Mouse (Mus musculus): ENCODE results near the gene Fignl2.

Fignl2 gene

DNA sequence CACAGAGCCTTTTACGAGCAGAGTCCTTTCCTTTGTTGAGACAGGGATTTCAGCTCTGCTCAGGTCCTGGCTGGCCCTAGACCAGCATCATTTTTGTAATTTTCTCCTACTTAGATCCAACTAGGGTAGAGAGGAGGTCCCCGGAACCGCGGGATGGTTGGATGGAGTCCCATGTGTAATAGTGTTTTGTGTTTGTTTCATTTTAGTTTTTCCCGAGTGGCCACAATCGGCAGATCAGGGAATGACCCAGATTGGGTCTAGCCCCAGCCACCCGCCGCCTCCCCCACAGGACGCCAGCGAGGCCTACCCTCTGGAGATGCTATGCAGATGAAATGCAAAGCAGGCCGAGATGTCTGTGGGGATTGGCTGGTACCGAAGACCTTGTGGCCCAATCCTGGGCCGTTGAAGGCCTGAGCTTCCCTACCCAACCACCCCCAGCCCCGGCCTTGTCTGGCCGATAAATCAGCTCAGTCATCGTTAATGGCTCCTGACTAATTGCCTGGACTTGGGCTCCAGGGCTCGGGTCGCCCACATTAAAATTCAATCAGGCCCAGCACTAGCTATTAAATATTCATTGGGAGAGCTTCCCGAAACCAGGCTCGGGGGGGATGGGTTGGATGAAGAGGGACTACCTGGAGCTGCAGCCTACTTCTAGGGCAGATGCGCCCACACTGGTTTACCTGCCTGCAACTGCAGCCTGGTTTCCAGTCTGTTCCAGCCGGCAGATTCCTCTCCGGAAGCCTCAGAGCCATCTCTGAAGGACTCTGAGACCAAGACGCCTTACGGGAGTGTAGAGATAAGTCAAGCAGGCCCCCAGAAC lies 14.7 kb upstream of the Fignl2 start:
- peak; percentile 76 for DNase-seq (ENCODE audit: low spot score)

DNA sequence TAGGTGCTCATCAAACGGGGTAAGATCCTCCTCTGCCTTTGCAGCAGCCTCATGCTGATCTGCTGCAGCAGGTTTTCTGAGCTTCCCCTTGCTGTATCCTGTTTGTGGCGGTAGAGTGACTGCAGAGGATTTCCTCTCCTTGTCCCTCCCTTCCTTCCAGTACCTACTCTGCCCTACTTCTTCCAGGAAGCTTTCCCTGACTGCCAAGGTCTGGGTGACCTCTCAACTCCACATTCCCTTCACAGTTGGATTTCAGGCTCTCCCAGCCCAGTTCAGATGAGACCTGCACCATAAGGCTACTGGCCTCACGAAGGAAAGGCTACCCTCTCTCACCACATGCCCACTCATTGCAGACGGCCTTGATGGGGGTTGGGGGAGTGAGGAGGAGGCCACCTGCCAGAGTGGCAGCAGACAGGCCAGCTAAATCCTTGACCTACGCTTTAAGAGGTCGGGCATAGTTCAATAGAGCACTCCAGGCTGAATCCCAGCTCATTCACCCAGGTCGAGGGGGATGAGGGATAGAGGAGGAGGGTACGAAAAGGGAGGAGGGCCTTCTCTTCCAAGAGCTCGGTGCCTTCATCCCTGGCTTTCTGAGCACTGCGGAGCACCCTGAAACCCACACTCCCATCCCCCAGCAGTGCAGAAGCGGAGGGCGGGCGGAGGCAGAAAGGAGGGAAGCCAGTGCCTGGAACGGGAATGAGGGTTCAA lies 13.9 kb upstream of the Fignl2 start:
- DNase-seq (ENCODE audit: low spot score), result no peak

DNA sequence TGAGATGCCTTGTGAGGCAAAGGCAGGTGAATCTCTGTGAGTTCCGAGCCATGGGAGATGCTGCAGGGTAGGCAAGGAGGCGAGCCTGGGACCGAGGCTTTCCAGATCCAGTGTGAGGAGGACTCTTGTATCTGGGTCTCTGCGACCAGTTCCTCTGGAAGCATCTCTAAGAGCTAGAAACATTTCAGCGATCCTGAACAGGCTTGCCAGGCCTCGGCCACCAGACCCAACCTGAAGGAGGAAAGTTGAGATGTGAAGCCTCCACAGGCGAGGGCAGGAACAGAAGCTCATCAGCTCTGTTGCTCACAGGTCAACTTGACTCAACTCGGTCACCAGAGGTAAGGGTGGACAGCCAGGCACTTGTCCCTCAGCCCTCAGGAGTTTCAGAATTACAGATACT lies 13.2 kb upstream of the Fignl2 start:
- no peak for DNase-seq (ENCODE audit: low spot score)

- no peak for DNase-seq (ENCODE audit: low spot score)
Measured at GRCm38 (mm10) chr15:101088291-101088690, 9.9 kb upstream of the Fignl2 start.

DNA sequence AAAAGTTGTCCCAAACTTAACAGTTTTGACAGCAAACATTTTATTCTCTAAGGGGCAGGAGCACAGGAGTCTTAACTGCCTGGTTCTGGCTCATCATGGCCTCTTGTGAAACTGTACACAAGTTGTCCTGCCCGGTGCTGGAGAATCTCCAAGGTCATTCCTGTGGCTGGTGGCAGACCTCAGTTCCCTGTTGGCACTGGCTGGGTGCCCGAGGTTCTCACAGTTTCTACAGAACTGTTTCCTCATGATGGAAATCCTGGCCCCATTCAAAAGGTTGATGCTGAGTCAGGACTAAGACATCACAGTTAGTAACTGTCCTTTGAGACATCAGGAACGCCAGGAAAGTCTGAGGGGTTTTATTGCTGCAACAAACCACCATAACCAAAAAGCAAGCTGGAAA lies 8.6 kb upstream of the Fignl2 start:
- no peak for DNase-seq (ENCODE audit: low spot score)

GRCm38 (mm10) chr15:101086451-101086850 lies 8.1 kb upstream of the Fignl2 start:
- no peak for DNase-seq (ENCODE audit: low spot score)

- no peak for DNase-seq (ENCODE audit: low spot score)
Measured at GRCm38 (mm10) chr15:101084499-101084898, 6.1 kb upstream of the Fignl2 start.

DNA sequence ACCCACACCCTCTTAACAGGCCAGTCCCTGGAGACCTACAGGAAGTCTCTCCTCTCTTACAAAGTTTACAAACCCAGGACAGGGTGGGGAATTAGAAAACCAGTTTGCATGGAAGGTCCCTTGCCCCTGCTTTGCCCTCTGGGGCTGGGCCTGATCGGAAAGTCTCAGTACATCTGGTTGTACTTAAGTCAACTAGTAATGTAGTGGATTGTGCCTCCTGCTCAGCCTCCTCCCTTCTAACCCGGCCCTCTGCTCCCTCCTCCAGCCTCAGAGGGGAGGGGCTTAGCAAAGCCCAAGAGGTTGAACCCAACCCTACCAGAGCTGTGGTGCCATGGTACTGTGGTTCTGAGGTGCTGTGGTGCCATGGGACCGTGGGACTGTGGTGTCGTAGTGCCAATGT lies 3.9 kb upstream of the Fignl2 start:
- no peak for DNase-seq (ENCODE audit: low spot score)

- no peak for DNase-seq (ENCODE audit: low spot score)
Measured at GRCm38 (mm10) chr15:101081035-101081548, 2.7 kb upstream of the Fignl2 start.

DNA sequence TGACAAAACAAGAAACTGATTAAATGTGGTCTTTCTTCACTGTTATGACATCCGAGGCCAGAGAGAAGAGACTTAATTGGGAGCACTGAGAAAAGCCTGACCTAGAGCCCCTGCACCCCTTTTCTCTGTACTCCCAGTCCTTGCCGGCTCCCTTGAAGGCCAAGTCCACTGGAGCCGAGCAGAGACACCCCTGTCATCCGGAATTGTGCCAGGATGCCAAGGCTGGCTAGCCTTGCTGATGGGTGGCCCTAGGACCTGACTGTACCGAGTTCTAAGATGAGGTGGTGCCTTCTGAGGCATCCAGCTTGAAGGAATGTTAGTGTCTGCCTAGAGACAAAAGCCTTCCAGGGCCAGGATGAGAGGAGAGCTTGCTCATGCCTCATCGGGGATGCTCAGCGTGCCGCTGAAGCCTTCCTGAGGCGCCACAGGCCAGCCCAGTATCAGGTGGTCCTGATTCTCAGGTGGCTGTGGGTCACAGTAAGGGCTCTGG lies 1.7 kb upstream of the Fignl2 start:
- no peak for DNase-seq (ENCODE audit: low spot score)

GRCm38 (mm10) chr15:101078731-101079156 lies 377 bp upstream of the Fignl2 start:
- peak; percentile 95 for DNase-seq (ENCODE audit: low spot score)

DNA sequence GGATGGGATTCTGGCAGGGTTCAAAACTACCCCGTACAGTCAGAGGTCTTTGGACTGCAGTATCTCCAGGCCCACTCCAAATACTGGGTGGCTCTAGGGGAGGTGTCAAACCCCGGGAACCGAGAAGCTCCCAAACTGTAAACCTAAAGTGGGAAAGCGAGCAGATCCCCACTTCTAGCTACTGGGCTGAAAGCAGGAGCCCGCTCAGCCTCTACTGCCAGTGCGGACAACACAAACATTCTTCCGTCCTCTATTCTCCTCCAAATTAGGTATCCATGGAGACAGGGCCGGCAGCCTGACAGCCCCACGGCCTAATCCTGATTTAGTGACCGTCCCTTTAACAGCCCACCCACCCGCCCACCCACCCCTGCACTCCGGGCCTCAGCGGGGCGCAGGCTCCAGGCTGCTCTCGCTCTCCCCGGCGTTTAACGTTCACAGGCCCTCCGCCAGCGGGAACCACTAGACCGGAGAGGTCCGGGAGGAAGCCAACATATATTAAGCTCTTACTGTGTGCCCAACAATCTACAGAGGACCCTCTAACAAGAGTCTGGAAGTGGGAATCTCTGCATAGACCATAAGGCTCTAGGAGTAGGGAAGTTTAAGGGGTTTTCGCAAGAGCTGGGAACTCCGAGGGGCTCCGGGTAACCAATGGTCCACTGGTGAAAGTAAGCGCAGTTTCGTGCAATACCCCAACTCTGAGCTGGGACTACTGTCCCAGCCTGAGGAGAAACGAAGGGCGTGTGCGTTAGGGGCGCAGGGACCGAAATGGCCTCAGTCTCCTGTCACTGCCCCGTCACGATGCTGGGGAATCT lies 1.2 kb downstream of the Fignl2 start:
- DNase-seq (ENCODE audit: low spot score), result peak; percentile 37

DNA sequence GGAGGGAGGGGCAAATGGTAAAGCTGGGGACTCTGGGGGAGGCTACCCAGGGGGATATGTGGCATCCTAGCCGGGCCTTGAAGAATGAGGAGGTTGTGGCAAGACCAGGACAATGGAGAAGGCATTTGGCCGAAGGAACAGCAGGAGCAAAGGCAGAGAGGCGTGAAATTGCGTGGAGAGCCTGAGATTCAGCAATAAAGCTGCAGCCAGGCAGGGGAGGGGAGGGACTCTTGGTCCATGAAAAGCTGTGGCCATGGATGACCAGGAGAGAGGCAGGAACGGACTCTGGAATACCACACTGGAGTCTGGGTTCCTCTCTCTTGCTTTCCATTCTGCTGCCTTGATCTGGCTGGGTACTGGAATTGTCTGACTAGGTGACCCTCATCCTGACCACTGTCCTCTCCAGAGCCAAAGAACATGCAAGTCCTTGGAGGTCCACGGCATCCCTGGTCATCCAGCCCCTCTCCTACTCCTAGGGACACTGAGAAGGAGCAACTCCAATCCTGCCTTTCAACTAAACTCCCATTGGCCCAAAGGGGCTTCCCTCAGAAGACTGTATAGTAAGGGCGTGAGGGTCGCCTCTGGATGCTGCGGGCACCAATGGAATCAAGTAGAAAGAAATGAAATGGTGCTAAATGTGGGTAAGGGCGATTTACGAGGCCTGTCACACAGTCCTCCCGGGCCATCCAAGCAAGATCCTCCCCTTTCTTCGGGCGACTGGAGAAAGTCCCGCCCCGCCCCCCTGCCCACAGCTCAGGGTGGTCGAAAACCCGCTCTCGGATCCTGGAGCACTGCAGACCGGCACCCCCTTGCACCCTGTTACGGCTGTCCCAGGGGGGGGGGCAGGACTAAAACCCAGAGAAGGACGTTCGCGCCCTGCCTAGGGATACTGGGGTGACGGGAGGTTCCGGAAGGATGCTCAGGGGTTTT lies 2.0 kb downstream of the Fignl2 start:
- no peak for DNase-seq (ENCODE audit: low spot score)

GRCm38 (mm10) chr15:101075656-101076055 lies 2.7 kb downstream of the Fignl2 start:
- DNase-seq (ENCODE audit: low spot score), result peak; percentile 72

DNA sequence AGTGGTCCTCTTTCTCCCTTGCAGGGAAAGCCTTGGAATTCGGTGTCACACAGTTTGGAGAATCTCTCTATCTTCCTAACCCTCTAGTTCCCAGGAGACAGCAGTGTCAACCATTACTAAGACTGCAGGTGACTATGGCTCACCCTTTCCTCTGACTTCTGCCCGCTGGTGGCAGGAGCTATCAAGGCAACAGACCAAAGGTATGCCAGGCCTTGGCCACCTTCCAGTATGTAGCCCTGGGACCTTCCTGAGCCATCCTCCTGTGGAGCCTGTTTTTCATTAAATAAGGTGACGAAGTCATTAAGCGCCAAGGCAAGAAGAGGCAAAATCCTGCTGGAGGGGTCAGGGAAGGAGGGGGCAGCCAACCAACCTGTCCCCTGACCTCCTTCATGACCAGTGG lies 3.2 kb downstream of the Fignl2 start:
- no peak for DNase-seq (ENCODE audit: low spot score)

DNA sequence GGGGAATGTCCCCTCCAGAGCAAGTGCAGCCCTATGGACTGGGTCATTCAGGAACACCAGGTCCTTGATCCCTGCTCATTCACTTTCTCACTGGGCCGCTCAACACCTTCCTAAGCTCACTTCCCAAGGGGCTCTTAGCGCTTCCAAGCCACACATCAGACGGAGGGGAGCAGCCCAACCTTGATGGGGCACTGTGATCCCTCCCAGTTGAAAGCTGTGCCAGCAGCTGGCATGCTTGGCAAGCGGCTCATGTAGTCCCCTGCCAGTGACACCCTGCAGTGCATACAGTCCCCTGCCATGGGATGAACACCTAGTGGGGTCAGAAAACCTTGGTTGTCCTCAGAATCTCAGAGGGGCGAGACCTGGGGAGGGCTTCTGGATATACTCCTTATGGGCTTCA lies 4.3 kb downstream of the Fignl2 start:
- no peak for DNase-seq (ENCODE audit: low spot score)

DNA sequence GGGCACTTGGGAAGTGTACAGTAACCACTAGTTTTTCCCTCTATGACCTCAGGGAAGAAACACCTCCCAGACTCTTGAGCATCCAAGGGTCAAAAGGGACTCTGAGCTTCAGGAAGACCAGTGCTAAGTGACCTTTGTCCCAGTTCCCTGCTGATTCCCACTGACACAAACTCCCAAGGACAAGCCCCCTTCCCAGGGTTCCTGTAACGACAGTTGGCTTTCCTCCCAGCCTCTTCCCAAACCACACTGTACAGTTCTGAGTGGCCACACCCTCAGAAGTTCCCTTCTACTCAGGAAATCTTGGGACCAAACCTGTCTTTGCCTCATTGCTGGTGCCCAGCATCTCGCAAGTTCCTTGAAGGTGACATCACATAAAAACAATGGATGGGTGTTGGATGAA lies 5.6 kb downstream of the Fignl2 start:
- DNase-seq (ENCODE audit: low spot score), result no peak

GRCm38 (mm10) chr15:101070762-101071161 lies 7.6 kb downstream of the Fignl2 start:
- no peak for DNase-seq (ENCODE audit: low spot score)

DNA sequence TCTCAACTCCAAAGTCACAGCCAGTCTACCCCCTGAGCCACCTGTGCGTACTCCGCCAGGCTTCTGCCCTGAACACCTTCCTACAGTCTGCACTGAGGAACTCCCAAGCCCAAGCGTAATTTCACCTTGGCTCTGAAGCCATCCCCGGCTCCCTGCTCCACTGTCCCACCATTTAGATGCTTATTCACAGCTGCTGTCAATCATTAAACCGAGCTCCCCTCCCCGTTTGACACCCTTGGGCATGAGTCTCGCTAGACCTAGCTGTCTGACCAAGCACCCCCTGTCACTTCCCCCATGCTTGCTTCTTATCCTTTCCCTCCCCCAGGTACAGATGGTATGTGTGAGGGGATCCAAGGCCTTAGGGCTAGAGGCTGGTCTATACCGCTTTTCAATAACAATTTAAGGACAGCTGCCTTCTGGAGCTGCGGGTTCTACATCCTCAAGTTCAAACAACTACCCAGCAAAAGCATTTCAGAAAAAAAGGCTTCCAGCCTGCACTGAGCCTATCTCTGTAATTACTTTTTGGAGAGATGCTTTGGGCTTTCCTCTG lies 8.7 kb downstream of the Fignl2 start:
- peak; percentile 74 for DNase-seq (ENCODE audit: low spot score)

DNA sequence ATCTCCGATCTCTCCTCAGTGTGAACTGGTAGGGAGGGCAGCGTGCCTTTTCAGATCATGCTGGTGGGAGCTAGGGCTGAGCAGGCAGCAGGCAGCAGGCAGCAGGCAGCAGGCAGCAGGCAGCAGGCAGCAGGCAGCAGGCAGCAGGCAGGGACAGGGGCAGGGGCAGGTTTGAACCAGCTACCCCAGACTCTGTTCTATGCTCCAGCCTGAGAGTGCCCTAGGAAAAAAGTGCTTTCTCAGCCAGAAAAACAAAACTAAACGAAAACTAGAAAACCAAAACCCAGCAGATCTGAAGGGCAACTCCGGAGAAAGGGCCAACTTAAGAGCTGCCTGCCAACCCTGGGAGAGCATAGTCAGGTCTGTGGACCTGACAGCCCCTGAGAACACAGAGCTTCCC lies 9.7 kb downstream of the Fignl2 start:
- DNase-seq (ENCODE audit: low spot score), result no peak

- DNase-seq (ENCODE audit: low spot score), result no peak
Measured at GRCm38 (mm10) chr15:101068029-101068428, 10.3 kb downstream of the Fignl2 start.

Measured in yolk sac, embryonic 10.5 days (tissue).